Mouse (Mus musculus) brain, embryonic 14.5 days (tissue): ENCODE results near the gene Tspo2.

Experiments
- CTCF ChIP-seq: fragments of 200-500 bp; IDR thresholded peaks from 2 replicates; pipeline ENCODE4 v1.5.1; 2012; ENCODE audit warnings: inconsistent platforms, mild to moderate bottlenecking, moderate library complexity, borderline replicate concordance; ENCODE audit not compliant: insufficient read depth, insufficient read length; ENCODE audit errors: extremely low read depth
- POLR2A ChIP-seq: fragments of 200-500 bp; IDR thresholded peaks from 2 replicates; pipeline ENCODE4 v1.6.1; 2012; ENCODE audit warnings: mild to moderate bottlenecking, inconsistent platforms, borderline replicate concordance; ENCODE audit not compliant: poor library complexity, insufficient read depth, insufficient read length, severe bottlenecking; ENCODE audit errors: extremely low read depth

DNA sequence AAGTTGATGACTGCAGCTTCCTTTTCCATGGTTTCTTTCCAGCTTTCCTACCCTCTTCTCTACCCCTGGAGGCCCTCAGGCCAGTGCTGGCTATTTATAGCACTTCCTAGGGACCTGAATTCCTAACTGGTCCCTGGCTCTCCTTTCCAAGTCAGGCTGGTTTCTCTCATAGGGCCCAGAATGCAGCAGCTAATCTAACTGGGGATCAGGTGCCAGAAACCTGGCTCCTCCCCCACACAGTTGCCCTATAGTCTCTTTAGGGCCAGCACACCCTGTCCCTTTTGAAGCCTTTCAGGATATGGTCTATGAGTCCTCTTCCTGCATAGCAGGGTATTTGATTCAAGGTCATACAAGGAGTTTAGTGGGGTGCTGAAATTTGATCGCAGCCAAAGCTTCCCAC lies 14.8 kb downstream of the Tspo2 start:
- TF ChIP-seq CTCF: no peak
- TF ChIP-seq POLR2A: no peak
